Mouse (Mus musculus) stomach, postnatal 0 days (tissue): ENCODE measurements around the gene Lyzl4. TPM values are rescaled to one million over a fixed set of nuclear protein-coding genes. Genes with fewer than 3 reads are reported as not detected.

ENCODE experiments used
- ATAC-seq: fragments of 200-750 bp; cut with Nextera tagmentation; 2 replicates; pipeline ENCODE4 v1.8.0; 2017; ENCODE audit not compliant: low FRiP score, low TSS enrichment
- DNase-seq: peaks from one replicate; pipeline ENCODE4 v3.0.0-alpha.2; 2016; ENCODE audit warnings: low spot score
- H3K27ac ChIP-seq: fragments of 300-500 bp; sonication (generic); replicated peaks from 2 replicates; pipeline ENCODE4 v1.5.1; 2014; ENCODE audit warnings: mild to moderate bottlenecking, control low read depth
- H3K27me3 ChIP-seq: fragments of 300-500 bp; sonication (generic); 2 replicates; pipeline ENCODE4 v1.6.1; 2014; ENCODE audit warnings: low read length; ENCODE audit not compliant: control insufficient read depth, insufficient read depth
- H3K36me3 ChIP-seq: fragments of 300-500 bp; sonication (generic); 2 replicates; pipeline ENCODE4 v1.6.1; 2014; ENCODE audit warnings: low read length, mixed read lengths; ENCODE audit not compliant: control insufficient read depth, insufficient read depth
- H3K4me1 ChIP-seq: fragments of 300-500 bp; sonication (generic); replicated peaks from 2 replicates; pipeline ENCODE4 v1.6.1; 2014; ENCODE audit warnings: antibody characterized with exemption; ENCODE audit not compliant: control insufficient read depth, insufficient read depth
- H3K4me2 ChIP-seq: fragments of 300-500 bp; sonication (generic); replicated peaks from 2 replicates; pipeline ENCODE4 v1.6.1; 2014; ENCODE audit warnings: low read depth, mild to moderate bottlenecking, control low read depth, moderate library complexity
- H3K4me3 ChIP-seq: fragments of 300-500 bp; sonication (generic); 2 replicates; pipeline ENCODE4 v1.5.1; 2014; ENCODE audit warnings: low read depth, low read length, control low read depth
- H3K9ac ChIP-seq: fragments of 300-500 bp; sonication (generic); 2 replicates; pipeline ENCODE4 v1.6.1; 2014; ENCODE audit warnings: mild to moderate bottlenecking, low read length, control low read depth, mixed read lengths
- H3K9me3 ChIP-seq: fragments of 300-500 bp; sonication (generic); 2 replicates; pipeline ENCODE4 v1.6.1; 2016; ENCODE audit warnings: low read length; ENCODE audit not compliant: control insufficient read depth
- CTCF ChIP-seq: IDR thresholded peaks from 2 replicates; pipeline ENCODE4 v1.5.1; 2016; ENCODE audit warnings: antibody characterized with exemption, low read depth, mild to moderate bottlenecking, moderate library complexity
- EP300 ChIP-seq: optimal IDR thresholded peaks from 2 replicates; pipeline ENCODE3; 2016; ENCODE audit warnings: antibody characterized with exemption
- whole genome bisulfite sequencing: fragments of 180-500 bp; shearing (Covaris S2); extraction: QIAGEN DNeasy Blood & Tissue Kit; methylation state at CpG from one replicate; pipeline ENCODE4 v1.1.7; 2014; 5-methylcytosine and 5-hydroxymethylcytosine counted together
- polyA plus RNA-seq: library from polyadenylated mRNA; unstranded; fragments of >200 nt; fragmentation: Nextera tagmentation; extraction: Ambion mirVana; gene quantifications from 2 replicates; pipeline ENCODE4 v1.2.1, GENCODE M21; 2015

Gene Lyzl4
- polyA plus RNA-seq, 1 experiment from 2014 or later: 0.15 TPM

DNA sequence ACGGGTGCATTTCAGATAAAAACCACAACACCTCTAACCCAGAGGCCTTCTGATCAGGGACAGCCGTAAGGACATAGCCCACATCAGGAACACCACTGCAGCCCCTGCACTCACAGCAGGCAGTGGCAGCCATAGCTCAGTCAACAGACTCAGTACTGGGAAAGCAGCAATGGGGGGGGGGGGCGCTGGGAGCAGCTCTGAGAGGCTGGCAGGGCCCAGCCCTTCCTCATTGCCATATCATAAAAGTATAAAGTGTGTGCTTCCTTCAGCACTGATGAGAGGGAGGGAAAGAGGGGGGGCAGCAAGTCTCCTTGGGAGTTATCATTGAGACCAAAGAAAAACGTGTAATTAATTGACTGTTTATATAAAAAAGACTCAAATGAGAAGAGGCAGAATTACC, 94.5 kb downstream of the Lyzl4 start:
- H3K27me3 ChIP-seq: no peaks in the 10 kb centered on the region
- H3K36me3 ChIP-seq: no peaks in the 10 kb centered on the region
- H3K4me2 ChIP-seq: no peak overlapping the region
- DNase-seq: no peak
- H3K9me3 ChIP-seq: no peaks in the 10 kb centered on the region
- 55% methylated on average over 4 of the region's 4 CpGs for WGBS
- no peak overlapping the region for H3K9ac ChIP-seq
- no peak for ATAC-seq
- H3K27ac ChIP-seq: no peak overlapping the region
- no peaks in the 10 kb centered on the region for H3K4me1 ChIP-seq
- TF ChIP-seq EP300 (no peak), CTCF (no peak)
- no peak overlapping the region for H3K4me3 ChIP-seq

DNA sequence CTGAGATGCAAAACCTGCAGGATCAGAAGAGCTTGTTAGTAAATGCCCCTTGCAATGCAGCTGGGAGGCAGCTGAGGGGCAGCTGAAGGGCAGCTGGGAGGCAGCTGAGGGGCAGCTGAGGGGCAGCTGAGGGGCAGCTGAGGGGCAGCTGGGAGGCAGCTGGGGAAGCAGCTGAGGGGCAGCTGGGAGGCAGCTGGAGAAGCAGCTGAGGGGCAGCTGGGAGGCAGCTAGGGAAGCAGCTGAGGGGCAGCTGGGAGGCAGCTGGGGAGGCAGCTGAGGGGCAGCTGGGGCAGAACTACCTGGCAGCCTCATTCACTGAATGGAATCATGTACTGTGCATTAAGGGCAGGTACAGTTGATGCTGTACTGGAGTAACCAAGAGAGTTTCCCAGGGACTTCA, 100.4 kb downstream of the Lyzl4 start:
- no peak for TF ChIP-seq CTCF
- no peak for TF ChIP-seq EP300
- H3K9me3 ChIP-seq: no peaks in the 10 kb centered on the region
- ATAC-seq (no peak), DNase-seq (no peak)
- H3K9ac ChIP-seq: no peak overlapping the region
- H3K27ac ChIP-seq: no peak overlapping the region
- H3K4me1 ChIP-seq: no peaks in the 10 kb centered on the region
- no peak overlapping the region for H3K4me3 ChIP-seq
- no peaks in the 10 kb centered on the region for H3K27me3 ChIP-seq
- no peaks in the 10 kb centered on the region for H3K36me3 ChIP-seq
- H3K4me2 ChIP-seq: no peak overlapping the region

DNA sequence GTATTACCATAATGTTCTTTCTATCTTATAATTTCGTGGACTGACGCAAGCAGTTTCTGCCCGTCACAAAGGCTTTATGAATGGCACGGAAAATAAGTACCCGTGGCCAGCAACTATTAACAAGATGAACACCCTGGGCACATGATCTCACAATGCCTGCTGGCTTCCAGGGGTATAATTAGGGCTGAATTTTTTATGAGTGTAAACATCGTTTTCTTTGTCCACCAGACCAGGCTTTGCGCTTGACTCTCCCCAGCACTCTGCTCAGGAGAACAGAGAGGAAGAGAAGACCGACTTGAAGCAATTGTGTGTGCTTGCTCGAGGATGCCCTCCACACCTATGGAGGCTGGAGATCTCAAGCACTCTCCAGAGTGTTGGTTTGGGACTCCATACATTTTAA, 109.3 kb downstream of the Lyzl4 start:
- H3K27ac ChIP-seq: no peak overlapping the region
- H3K9me3 ChIP-seq: no peaks in the 10 kb centered on the region
- DNase-seq: no peak
- no peak overlapping the region for H3K4me3 ChIP-seq
- H3K9ac ChIP-seq: no peak overlapping the region
- no peaks in the 10 kb centered on the region for H3K27me3 ChIP-seq
- H3K4me2 ChIP-seq: no peak overlapping the region
- WGBS: 82% methylated on average over 9 of the region's 9 CpGs
- no peaks in the 10 kb centered on the region for H3K4me1 ChIP-seq
- H3K36me3 ChIP-seq: no peaks in the 10 kb centered on the region
- no peak for ATAC-seq
- TF ChIP-seq CTCF (no peak), EP300 (no peak)

DNA sequence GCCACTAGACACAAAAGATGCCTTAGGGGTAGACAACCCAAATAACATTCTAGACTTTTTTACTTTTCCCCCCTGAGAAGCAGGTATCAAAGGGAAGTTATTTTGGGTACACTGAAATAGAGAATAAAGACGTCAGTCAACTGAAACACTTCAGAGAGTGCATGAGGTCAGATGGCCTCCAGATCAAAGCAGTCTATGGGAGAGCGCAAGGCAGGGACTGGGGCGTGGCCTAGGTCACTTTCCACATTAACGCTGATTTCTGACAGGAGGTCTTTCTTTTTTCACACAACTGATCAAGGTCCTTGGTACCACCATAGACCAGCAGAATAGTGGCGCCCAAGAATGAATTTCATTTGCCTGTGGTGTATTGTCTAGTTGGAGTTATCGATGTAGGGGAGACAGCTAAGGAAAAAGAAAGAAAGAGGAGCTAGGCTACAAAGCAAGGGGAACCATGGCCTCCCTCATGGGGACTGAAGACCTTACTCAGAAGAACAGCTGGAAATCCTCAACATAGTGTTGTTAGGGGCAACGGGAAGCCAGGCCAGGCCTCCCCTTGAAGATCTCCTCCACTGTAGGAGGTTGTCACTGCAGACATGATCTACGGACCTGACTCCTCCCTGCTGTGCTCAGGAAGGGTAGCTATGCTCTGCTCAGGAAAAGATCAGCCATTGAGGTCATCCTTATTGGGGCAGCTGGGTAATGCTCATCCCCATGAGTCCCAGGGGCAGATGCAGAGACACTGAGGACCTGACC, 113.1 kb downstream of the Lyzl4 start:
- H3K27ac ChIP-seq: no peak overlapping the region
- no peaks in the 10 kb centered on the region for H3K27me3 ChIP-seq
- DNase-seq (no peak), ATAC-seq (no peak)
- TF ChIP-seq EP300 (no peak), CTCF (no peak)
- H3K9me3 ChIP-seq: no peaks in the 10 kb centered on the region
- WGBS: 58% methylated on average over 8 of the region's 8 CpGs
- H3K9ac ChIP-seq: no peak overlapping the region
- H3K4me1 ChIP-seq: no peaks in the 10 kb centered on the region
- H3K36me3 ChIP-seq: no peaks in the 10 kb centered on the region
- H3K4me3 ChIP-seq: no peak overlapping the region
- no peak overlapping the region for H3K4me2 ChIP-seq

Other genes starting within 250 kb of the Lyzl4 start
- gene Cck, start 146.4 kb downstream of the Lyzl4 start, polyA plus RNA-seq: 2.4 and 2.5 TPM in 2 replicates
- 0.47 and 0.51 TPM in 2 replicates for gene Vipr1, start 620 bp upstream of the Lyzl4 start, polyA plus RNA-seq
- 5.0 and 6.8 TPM in 2 replicates for gene Sec22c, start 63.4 kb upstream of the Lyzl4 start, polyA plus RNA-seq
- 106 and 119 TPM in 2 replicates for gene Ss18l2, start 68.2 kb upstream of the Lyzl4 start, polyA plus RNA-seq
- 27.7 and 32.0 TPM in 2 replicates for gene Nktr, start 77.1 kb upstream of the Lyzl4 start, polyA plus RNA-seq
- 8.0 and 10.5 TPM in 2 replicates for gene Zfp651, start 117.2 kb upstream of the Lyzl4 start, polyA plus RNA-seq
- 0.42 and 0.46 TPM in 2 replicates for gene Klhl40, start 135.5 kb upstream of the Lyzl4 start, polyA plus RNA-seq
- gene Hhatl, start 150.4 kb upstream of the Lyzl4 start, polyA plus RNA-seq: 1.5 and 2.0 TPM in 2 replicates
- 0.16 and 0.19 TPM in 2 replicates for gene Ccdc13, start 197.4 kb upstream of the Lyzl4 start, polyA plus RNA-seq
- gene Higd1a, start 216.3 kb upstream of the Lyzl4 start, polyA plus RNA-seq: 631 and 679 TPM in 2 replicates